Mouse (Mus musculus) lung, postnatal 0 days (tissue): ENCODE measurements at regions not wholly inside any gene's neighbourhood (a gene's known extent, or its start where the extent isn't known, plus 50 kb on each side); places are given as distances from the start of the nearest gene placed in this dataset.

ENCODE experiments used
- CTCF ChIP-seq: IDR thresholded peaks from 2 replicates; pipeline ENCODE4 v1.5.1; 2016; ENCODE audit warnings: antibody characterized with exemption, mild to moderate bottlenecking
- EP300 ChIP-seq: IDR thresholded peaks from 2 replicates; pipeline ENCODE4 v1.6.1; 2016; ENCODE audit warnings: antibody characterized with exemption, mild to moderate bottlenecking, control low read depth

DNA sequence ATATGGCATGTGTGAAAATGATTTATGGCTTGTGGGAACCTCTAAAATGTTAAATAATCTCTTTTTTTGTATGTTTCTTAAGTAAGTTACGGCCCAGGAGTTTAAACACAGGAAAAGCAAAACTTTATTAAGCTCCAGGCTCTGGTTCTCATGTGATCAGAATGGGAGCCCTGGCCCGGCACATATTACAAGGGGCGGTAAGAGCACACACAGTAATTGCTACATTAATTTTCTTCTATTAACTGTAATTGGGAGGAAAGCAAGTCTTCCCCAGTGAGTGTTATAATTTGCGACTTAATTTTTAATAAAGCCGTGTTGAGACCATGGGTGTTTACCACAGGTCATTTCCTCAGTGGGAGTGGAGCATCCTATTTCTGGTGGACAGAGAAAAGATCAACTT is 520.1 kb downstream of the Hs3st4 start:
- TF ChIP-seq EP300 (no peak), CTCF (no peak)
